Mouse (Mus musculus) adrenal gland, postnatal 0 days (tissue): Measurements from ENCODE around the gene Vmn1r2. TPM values are rescaled to one million over a fixed set of nuclear protein-coding genes. Genes with fewer than 3 reads are reported as not detected.

ENCODE experiments used
- polyA plus RNA-seq: library from polyadenylated mRNA; unstranded; fragments of >200 nt; fragmentation: Nextera tagmentation; extraction: Ambion mirVana; gene quantifications from 2 replicates; pipeline ENCODE4 v1.2.1, GENCODE M21; 2015

Gene Vmn1r2
- polyA plus RNA-seq = not detected in 2 replicates

DNA sequence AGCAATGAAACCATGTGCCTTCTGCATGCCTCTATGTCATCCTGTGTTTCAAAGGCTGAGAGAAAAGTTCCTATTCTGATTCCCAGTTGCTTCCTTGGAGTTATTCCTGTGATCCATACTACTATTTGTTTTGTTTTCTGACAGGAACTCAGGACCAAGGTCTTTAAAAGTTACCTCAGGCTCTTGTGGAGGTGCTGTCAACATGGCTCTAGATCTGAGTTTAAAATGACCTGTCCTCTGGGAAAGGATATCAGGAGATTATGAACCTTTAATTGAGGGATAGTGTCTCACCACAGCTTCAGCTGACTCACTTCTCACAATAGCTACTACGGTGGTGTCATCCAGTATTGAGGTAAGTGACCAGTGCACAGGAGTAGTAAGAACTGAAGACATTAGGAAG is at the start of gene Vmn1r2:
Vmn1r2 (plus strand) TSS at position 301 of the 400 bp plus-strand sequence.

DNA sequence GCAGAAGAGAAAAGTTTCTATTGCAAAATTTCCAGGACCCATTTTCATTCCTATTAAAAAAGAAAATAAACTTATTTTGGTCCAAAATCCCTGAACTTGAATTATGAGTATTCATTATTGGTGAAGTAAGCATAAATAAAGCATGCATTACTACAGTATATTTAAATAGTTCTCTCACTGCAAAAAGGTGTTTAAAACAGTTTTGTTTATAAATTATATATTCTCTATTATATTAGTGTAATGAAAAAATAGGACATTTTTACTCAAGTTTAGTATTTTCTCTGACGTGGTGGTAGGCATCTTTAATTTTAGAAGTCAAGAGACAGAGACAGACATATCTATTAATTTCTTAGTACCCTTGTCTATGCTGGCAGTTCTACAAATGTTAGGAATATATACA is 18.1 kb downstream of the Vmn1r2 start, which contains the start of gene Vmn1r3:
Vmn1r3 (minus strand) TSS at position 101 of the 400 bp plus-strand sequence.

Other genes with a start within 250 kb of the Vmn1r2 start
- gene Vmn1r3, start 18.0 kb downstream of the Vmn1r2 start, polyA plus RNA-seq = not detected in 2 replicates